Comparison of ENCODE assay signal across 16 mouse cellular contexts in genomic region chr1:36760401-36760800, GRCm38 (mm10). TPM values are rescaled to one million over a fixed set of nuclear protein-coding genes. Genes with fewer than 3 reads are reported as not detected.
"Had no signal": no experiment of that assay in that cellular context is flagged by ENCODE, and none has a peak within 500 bp of the region (broad histone marks: within the 10 kb centered on the region; RNA-seq: fewer than 3 reads in every experiment).

No protein-coding gene starts in this region.

- DNase-seq: kidney, adult 8-10 months; kidney, postnatal 14 days; kidney, postnatal 4 days; left cerebral cortex, postnatal 4 days; liver, postnatal 0 days; lung, embryonic 14.5 days; lung, postnatal 10 days; midbrain, embryonic 14.5 days; retina, postnatal 1 day; right cerebral cortex, postnatal 25 days; spleen, adult 18-20 months; thymus, postnatal 25 days had no signal

- ATAC-seq: liver, postnatal 0 days had no signal

RNA-seq across cellular contexts. Expression of gene 4933424G06Rik, which starts 50.5 kb away (rescaled TPM):
- polyA plus RNA-seq: kidney, embryonic 15.5 days; liver, embryonic 11.5 days; liver, embryonic 14.5 days; liver, postnatal 0 days; lung, embryonic 14.5 days; neural tube, embryonic 12.5 days had no signal
